Mouse (Mus musculus) myocyte (in vitro differentiated cells): Measurements from ENCODE around the gene Fam168a.

ENCODE experiments used
- CEBPB ChIP-seq: IDR thresholded peaks from 2 replicates; pipeline ENCODE4 v1.6.1; 2011; ENCODE audit warnings: mild to moderate bottlenecking, moderate library complexity; ENCODE audit not compliant: poor library complexity, insufficient read depth, severe bottlenecking
- E2F4 ChIP-seq: IDR thresholded peaks from one replicate; pipeline ENCODE4 v1.6.1; 2011; ENCODE audit warnings: mild to moderate bottlenecking, control low read depth, moderate library complexity; ENCODE audit not compliant: insufficient read depth
- MAX ChIP-seq: IDR thresholded peaks from one replicate; pipeline ENCODE4 v1.6.1; 2011; ENCODE audit warnings: low read depth, mild to moderate bottlenecking, control low read depth
- MYOD1 ChIP-seq, 3 experiments: IDR thresholded peaks; one replicate each; pipeline ENCODE4 v1.6.1; 2011; ENCODE audit warnings: control low read depth in 2 of 3, low read depth in 2 of 3, mild to moderate bottlenecking in 2 of 3, moderate library complexity in 1 of 3; ENCODE audit not compliant: insufficient read length in 2 of 3, control insufficient read depth in 1 of 3
- MYOG ChIP-seq, 3 experiments: IDR thresholded peaks; one replicate each; pipeline ENCODE4 v1.6.1; 2011; ENCODE audit warnings: control low read depth in 2 of 3, low read depth in 2 of 3, mild to moderate bottlenecking in 2 of 3; ENCODE audit not compliant: insufficient read length in 2 of 3, control insufficient read depth in 1 of 3, insufficient read depth in 1 of 3
- POLR2A ChIP-seq: IDR thresholded peaks from one replicate; pipeline ENCODE4 v1.6.1; 2011; ENCODE audit warnings: low read depth, mild to moderate bottlenecking, control low read depth, moderate library complexity; ENCODE audit not compliant: insufficient read length
- POLR2AphosphoS2 ChIP-seq: IDR thresholded peaks from one replicate; pipeline ENCODE4 v1.6.1; 2011; ENCODE audit warnings: low read depth, control low read depth; ENCODE audit not compliant: insufficient read length
- REST ChIP-seq: IDR thresholded peaks from one replicate; pipeline ENCODE4 v1.6.1; 2011; ENCODE audit warnings: mild to moderate bottlenecking, control low read depth, moderate library complexity; ENCODE audit not compliant: insufficient read depth, insufficient read length
- SRF ChIP-seq: IDR thresholded peaks from one replicate; pipeline ENCODE4 v1.6.1; 2011; ENCODE audit warnings: low read depth; ENCODE audit not compliant: control insufficient read depth, insufficient read length
- TCF12 ChIP-seq: IDR thresholded peaks from one replicate; pipeline ENCODE4 v1.6.1; 2011; ENCODE audit warnings: mild to moderate bottlenecking, control low read depth; ENCODE audit not compliant: poor library complexity, insufficient read depth, severe bottlenecking
- TCF3 ChIP-seq: IDR thresholded peaks from one replicate; pipeline ENCODE4 v1.6.1; 2011; ENCODE audit warnings: low read depth, control low read depth; ENCODE audit not compliant: insufficient read length
- USF1 ChIP-seq: IDR thresholded peaks from one replicate; pipeline ENCODE4 v1.6.1; 2011; ENCODE audit warnings: low read depth, mild to moderate bottlenecking, control low read depth, moderate library complexity

DNA sequence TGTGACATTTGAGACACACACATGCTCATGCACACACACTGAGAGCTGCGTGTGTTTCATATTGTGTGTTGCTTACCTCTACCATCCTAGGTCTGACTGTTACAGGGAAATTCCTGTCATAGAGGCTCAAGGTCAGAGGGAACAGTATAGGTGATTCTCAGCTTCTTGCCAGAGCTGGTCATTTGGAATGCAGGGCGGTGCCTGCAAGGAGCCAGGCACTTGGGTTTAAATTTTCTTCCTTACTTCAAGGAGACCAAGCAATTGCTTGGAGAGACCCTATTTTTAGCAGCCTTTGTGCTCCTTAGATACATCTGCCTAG is 111.0 kb downstream of the Fam168a start:
- TF ChIP-seq POLR2A (no peak), E2F4 (no peak), SRF (no peak), TCF3 (no peak), USF1 (no peak), MYOD1 (IDR thresholded peaks at IDR 0.05; ENCODE audit: control insufficient read depth in 1 of 3, insufficient read length in 2 of 3, low read depth in 2 of 3) (no peak), POLR2AphosphoS2 (no peak), REST (no peak), MAX (no peak), TCF12 (no peak), MYOG (IDR thresholded peaks at IDR 0.05; ENCODE audit: control insufficient read depth in 1 of 3, insufficient read depth in 1 of 3, insufficient read length in 2 of 3, low read depth in 2 of 3) (no peak), CEBPB (no peak)
